Mouse (Mus musculus) lung, postnatal 0 days (tissue): ENCODE data around the gene Rab17.

Experiments used
- CTCF ChIP-seq: IDR thresholded peaks from 2 replicates; pipeline ENCODE4 v1.5.1; 2016; ENCODE audit warnings: antibody characterized with exemption, mild to moderate bottlenecking
- EP300 ChIP-seq: IDR thresholded peaks from 2 replicates; pipeline ENCODE4 v1.6.1; 2016; ENCODE audit warnings: antibody characterized with exemption, mild to moderate bottlenecking, control low read depth

- TF ChIP-seq CTCF (no peak), EP300 (no peak)
These were observed 39.3 kb upstream of the Rab17 start for GRCm38 (mm10) chr1:91008746-91009145.
